Mouse (Mus musculus) MEL-GATA-1-ER (cell line): ENCODE data around the gene Syncrip.
A peak's percentile ranks its signal among the peaks of the same experiment; 100 is the strongest.

Source experiments
- DNase-seq: peaks from one replicate; pipeline ENCODE4 v3.0.0-alpha.2; 2012; ENCODE audit warnings: low read depth; ENCODE audit errors: extremely low read depth

Syncrip gene

DNA sequence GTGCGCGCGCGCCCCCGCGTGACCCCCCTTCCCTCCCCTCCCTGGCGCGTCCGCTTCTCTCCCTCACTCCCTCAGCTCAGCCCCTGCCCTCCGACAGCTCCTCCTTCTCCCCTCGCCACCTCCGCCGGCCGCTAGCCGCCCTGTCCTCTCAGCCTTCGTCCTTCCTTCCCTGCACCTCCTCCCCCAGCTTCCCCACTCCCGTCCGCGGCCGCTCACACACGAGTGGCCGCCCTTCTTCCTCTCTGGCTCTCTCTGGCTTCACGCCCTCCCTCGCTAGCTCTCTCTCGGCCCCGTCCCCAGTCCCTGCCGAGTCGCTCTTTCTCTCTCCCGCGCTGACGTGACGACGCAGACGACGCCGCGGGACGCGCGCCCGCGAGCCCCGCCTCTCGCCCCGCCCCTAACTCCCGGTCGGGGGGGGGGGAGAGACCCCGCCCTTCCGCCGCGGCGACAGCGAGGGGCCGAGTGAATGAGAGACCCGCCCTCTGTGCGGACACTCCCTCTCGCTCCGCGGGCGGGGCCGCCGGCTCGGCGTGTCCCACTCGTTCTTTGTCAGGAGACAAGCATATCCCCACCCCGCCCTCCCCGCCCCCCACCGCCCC is at the start of gene Syncrip:
TSS of gene Syncrip (minus strand) at position 345 of the 599 bp plus-strand sequence.
- DNase-seq, result peak; percentile 70

DNA sequence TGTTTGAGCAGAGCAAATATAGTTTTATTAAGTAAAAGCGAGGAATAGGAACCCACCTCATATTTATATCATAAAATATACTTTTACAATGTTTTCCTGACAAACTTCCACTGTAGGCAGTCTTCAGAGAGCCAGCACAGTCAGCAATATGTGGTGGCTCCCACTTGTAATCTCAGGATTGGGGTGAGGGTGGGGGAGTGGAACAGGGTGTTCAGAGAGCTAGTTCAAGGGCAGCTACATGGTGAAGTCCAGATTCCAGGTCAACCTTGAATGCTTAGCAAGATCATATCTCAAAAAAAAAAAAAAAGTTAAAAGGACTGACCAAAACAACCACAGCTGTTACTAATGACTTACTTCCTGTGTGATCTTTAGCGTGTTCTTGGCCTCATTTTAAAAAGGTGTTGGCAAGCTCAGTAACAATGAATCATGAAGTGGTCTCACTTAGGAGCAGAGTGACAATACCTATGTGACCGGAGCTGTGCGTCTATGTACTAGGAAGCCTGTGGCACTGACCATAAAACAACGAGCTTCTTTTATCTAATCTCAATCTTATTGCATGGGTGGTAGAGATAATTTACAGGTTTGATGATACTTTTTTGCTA is 47.7 kb upstream of the Syncrip start:
- no peak for DNase-seq

DNA sequence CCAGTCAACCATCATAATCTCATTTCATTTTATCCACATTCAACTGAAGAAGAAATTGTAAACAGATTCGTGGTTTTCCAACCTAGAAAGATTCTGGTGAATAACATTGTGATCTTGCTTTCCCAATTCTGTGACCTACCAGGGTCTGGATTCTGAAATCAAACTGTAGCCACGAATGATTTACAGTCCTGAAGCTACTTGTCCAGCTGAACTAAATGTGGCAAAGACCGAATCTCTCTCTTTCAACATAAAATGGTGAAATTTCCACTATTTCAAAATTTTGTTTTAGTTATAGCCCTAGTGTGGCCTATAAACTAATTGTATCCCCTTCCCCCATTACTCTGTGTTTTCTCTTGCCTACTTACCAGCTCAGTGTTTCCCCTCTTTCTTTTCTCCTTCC is 47.2 kb upstream of the Syncrip start:
- DNase-seq, result no peak

DNA sequence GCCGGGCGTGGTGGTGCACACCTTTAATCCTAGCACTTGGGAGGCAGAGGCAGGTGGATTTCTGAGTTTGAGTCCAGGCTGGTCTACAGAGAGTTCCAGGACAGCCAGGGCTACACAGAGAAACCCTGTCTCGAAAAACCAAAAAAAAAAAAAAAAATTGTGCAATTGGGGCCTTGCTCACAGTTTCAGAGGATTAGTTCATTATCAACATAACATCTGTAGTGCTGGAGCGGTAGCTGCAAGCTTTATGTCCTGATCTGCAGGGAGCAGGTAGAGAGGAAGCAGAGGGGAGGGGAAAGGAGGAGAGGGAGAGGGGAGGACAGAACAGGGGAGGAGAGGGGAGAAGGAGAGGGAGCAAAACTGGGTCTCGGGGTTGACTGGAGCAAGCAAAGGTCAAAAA is 46.4 kb upstream of the Syncrip start:
- DNase-seq, result no peak

DNA sequence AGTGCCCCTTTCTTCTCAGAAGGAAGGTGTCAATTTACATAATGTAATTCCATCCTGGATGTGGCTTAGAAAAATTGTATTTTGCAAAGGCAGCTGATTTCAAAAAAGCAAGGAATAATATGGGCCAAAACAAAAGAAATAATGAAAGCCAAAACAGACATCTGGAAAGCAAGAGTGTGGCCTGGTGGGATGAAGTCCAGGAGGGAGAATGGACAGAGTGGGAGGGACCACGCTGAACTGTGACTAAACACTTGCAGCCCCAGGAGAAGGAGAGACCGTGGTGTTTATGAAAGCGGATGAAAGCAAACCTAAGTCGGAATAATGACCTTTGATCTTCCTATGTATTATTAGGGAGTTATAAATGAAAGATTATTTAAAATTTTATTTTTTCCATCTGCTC is 45.6 kb upstream of the Syncrip start:
- no peak for DNase-seq

DNA sequence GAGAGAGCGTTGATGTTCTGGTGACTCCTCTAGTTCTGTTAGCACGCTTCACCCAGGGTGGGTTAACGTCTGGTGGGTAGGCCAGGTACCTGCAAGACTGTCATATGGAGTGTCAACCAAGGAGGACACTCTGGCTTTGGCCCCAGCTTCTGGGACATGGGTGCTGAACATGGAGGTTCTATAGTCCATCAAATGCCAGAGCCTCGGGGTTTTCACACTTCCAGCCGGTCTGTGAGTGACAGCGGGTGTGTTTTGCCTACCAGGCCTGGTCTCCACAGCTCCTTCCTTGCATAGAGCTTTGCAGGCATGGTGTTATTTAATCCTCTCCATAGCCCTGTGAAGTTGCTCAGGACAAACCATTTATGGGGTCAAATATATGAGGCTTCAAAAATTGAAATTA is 43.0 kb upstream of the Syncrip start:
- no peak for DNase-seq

DNA sequence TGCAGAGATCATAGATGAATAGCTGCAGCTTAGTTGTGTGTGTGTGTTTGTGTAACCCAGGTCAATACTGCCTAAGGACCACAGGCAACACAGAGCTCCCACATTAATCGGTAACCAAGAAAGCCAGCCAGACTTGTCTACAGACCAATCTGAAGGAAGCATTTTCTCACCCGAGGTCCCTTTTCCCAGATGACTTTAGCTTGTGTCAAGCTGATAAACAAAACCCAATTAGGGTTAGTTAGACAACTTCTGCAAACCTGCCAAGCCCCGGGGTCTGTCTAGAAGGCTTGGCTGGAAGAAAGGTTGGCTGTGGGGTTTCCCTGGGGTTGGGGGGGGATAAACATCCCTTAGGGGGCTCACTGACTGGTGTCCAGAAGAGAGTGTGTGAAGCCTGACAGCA is 42.4 kb upstream of the Syncrip start:
- DNase-seq, result no peak

DNA sequence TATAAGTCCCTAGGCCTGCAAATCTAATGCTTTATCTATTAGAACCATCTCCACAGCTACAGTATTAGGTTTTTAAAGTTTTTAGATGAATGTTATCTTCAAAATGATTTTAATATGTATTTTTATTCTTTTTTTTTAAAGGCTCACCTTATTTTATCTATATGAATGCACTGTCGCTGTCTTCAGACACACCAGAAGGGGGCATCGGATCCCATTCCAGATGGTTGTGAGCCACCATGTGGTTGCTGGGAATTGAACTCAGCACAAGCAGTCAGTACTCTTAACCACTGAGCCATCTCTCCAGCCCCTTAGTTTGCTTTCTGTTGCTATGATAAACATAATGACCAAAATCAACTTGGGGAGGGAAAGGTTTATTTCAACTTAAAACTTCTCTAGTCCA is 42.0 kb upstream of the Syncrip start:
- DNase-seq, result no peak

DNA sequence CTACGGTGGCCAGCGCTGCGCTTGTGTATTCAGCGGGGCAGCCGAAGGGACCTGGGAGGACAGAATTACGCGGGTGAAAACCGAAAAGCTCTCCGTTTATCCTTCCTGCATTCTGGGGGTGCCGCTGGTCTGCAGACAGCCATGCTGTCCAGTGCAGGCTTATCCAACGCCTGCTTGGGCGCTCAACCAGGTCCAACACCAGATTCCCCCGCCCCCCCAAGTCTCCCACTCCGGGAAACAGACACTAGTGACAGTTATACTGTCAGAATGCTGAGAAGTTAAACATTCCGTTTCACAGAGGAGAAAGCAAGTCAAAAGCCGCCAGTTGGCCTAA is 40.9 kb upstream of the Syncrip start:
- DNase-seq, result no peak

DNA sequence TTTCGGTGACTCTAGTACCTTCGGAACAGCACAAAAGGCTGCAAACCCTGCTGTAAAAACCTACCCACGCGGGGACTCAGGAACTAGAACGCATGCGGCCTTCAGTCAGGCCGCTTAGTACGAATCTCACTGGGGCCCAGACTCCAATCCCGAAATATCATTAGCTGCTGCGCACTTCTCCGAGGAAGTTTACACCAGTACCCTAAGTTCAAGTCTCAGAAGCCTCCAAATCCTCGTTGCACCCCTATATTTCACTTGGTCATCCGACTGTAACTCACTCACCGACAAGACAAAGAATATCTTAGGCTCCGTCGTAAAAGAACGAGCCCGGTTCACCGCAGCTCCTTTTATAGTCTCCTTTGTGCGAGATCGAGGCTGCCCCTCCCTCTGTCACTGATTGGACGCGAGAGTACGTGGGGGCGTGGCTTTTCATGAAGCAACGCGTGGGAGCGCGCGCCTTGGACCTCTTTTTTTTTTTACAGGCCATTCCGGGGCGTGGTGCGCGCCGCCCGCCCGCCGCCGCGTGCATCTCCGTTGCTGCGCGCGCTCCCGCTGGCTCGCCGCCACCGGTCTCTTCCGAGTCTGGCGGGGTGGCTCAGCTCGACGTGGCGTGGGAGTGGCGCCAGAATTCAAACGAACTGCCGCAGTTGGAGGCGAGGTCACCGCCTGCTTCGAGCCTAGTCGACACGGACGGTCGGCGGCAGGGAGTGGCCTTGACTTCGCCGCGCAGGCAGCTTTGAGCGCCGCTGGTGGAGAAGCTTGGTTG is 40.4 kb upstream of the Syncrip start:
- peak; percentile 91 for DNase-seq

DNA sequence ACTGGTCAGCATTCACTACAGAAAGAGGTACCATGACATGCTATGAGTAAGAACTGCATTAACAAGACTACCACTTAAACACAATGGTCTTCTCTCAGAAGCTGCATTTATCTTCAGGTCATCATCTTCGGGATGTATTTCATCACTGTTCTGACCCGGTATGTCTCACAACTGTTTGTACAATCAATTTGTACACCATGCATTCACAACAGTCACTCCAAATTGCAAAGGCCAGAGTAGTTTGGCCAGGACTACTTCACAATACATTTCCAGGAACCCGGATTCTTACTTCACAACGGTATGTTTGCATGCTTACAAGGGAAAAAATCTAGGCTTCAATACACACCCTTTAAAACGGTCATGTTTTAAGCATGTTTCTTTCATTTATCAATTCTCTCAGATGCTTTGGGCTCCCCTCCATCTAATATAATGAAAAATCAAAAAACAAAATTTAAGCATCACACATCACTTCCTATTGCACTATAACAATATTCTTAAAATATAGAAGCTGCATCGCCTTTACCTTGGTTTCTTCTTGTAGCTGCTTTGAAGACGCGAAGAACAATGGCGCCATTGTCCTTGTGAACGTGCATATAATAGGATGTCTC is 39.7 kb upstream of the Syncrip start:
- no peak for DNase-seq

DNA sequence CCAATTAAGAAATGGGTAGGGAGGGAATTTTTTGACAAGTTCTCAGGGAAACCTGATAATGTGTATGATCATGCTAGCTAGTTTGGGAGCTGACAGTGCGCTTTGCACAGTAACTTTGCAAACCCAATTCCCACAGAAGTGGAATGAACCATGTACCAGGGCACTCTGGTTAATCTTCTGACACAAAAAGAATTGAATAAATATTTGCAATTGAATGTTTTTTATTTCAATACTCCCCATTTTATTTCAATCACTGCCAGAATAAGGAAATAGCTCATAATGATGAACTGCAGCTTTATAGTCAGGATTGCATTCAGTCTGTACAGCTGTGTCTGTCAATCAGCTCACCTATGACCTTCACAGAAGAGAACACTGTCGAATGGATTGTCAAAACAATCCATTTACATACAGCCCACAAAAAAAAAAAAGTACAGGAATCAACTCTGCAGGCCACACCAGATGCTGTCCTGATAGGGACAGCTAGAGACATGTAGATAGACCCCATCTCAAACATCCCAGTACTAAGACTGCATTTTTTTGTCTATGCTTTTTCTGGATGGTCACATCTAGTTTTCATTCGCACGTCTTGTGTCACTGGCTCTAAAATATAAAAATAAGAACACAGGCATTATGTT is 38.6 kb upstream of the Syncrip start:
- DNase-seq, result no peak

DNA sequence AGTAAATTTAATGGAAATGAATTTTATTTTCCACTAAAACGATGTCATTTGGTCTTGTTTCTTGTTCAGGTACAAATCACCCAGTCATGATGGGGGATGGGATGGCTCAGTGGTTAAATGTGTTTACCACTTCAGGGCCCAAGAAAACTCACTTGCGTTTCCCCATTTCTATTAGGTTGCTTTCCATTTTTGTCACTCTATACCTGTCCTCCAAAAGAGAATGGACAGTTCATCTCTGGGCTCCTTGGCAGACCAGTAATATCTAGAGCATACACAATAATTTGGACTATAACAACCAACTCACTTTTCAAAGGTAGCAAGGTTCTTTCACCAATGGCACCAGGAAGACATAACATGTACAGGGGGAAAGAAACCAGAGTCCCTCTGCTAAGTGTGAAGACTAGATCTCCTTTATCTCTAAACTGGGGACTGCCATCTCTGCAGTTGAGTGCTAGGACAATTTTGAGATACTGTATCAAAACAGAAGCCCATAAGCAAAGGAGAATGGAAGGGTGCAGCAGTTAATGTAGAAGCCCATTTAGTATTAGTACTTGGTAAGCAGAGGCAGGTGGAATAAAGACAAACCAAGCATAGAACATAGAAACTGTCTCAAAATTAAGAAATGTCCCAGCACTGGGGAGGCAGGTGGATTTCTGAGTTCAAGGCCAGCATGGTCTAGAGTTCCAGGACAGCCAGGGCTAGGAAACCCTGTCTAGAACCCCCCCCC is 37.9 kb upstream of the Syncrip start:
- no peak for DNase-seq

DNA sequence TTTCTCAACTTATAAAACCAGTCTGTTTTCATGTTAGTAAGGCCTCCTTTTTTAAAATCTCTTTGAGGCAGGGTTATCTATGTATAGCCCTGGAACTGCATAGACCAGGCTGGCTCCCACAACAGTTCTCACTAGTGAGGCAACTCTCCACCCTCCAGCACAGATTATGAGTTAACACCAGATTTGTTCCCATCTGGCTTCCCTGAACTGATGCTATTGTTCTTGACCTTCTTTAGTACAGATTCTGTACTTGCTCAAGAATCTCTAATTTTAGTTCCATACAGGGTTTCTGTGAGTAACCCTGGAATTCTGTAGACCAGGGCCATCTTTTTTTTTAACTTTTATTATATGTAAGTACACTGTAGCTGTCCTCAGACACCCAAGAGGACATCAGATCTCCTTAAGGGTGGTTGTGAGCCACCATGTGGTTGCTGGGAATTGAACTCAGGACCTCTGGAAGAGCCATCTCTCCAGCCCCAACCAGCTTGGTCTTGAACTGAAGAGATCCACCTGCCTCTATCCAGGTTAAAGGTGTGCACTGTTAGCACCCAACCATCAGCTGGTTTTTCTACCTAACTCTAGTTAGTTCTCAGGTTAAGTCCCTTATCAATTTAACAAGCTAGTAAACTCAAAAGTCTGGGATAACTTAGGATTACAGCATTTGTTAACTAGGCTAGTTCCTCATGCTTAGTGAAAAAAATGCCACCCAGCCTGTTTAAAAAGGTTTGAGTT is 37.2 kb upstream of the Syncrip start:
- DNase-seq, result no peak

DNA sequence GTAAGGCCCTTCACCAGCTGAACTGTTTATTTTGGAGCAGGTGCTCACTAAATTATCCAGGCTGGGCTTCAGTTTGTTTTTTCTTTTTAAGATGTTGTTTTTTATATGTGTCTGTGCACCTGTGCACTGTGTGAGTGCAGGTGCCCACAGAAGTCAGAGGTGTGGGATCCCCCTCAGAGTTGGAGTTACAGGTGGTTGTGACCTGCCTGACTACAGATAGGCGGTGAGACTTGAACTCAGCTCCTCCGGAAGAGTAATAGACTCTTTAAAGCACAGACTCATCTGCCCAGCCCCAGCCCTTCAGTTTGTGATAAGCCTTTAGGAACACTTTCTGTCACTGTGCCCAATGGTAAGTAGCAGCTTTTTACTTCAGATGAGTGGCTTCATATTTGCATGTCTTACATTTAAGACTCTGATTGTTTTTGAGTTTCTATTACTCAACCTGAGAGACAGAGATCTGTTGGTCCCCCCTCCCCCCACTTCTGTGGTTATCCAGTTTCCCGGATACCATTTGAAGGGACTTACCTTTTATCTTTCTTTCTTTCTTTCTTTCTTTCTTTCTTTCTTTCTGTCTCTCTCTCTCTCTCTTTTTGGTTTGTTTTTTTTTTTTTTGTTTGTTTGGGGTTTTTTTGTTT is 34.1 kb upstream of the Syncrip start:
- DNase-seq, result no peak

DNA sequence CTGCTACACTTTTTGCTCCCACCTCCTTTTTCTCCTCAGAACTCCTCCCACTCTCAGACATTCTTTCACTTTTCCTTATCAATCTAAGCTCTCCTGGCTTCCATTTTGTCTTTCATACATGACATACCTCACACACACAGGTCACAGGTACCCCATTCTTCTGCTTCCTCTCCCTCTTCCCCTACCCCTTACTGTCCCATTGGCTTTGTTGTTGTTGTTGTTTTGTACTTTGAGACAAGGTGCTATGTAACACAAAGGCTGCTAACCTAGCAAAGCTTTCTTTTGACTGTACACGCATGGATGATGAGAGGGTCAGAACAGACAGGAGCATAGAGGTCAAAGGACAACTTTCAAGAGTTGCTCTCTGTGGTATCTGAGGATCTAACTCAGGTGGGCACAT is 33.2 kb upstream of the Syncrip start:
- no peak for DNase-seq

DNA sequence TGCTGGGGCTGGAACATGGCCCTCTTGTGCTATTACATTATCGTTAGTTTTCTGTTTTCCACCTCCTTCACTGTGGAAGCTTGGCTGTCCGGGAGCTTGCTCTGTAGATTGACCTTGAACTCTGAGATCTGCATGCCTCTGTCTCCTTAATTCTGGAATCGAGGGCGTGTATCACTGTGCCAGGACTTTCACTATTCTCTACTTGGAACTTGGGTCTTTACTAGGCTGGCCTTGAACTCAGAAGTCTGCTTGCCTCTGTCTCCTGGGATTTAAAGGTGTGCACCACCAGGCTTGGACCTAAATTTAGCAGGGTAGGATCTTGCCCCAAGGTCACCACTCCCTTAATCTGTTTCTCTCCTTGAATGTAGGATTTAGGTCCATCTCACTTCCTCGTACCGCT is 19.5 kb upstream of the Syncrip start:
- no peak for DNase-seq

DNA sequence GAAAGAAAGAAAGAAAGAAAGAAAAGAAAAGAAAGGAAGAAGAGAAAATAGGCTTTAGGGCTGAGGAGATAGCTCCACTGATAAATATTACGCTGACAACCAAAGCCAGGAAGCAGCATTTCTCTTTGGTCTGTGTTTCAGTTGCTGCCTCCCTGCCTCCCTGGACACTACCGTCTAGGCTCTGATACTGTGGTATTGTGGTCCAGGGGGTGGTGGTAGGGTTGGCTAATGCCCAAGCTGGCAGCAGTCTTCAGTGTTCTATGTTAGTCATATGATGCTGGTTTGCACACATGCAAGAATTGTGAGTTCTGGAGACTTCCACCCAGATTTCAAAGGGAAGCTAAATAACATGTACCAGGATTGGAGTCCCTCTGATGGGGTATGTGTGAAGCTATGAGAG is 17.7 kb upstream of the Syncrip start:
- DNase-seq, result no peak

DNA sequence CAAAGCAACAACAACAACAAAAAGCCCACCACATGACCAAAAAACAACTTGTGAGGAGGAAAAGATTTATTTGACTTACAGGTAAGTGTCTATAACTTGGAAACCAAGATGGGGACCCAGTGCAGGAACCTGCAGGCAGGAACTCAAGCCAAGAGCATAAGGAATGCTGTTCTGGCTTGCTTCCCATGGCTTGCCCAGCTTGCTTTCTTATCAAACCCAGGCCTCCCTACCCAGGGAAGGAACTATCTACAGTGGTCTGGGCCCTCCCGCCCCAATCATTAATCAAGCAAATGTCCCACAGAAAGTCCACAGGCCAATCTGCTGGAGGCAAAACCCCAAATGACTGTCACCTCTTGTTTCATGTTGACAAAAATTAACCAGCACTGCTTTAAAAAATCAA is 10.1 kb upstream of the Syncrip start:
- DNase-seq, result no peak

DNA sequence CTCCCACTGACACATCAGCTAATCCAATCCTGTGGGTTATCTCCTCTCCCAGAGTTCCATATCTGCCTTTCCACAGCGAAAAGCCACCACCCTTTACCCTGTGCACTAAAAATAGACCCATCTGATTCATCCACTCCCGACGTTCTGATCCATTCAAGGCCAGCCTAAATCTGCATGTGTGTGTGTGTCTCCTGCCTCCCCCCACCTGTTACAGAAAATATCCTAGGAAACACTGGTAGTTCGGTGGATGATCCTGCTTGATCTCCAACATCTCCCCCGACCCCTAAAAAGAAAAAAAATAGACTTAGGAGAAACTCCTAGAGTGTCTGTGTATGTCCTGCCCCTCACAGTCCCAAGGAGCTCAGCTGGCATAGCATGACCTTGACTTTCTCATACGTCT is 2.2 kb upstream of the Syncrip start:
- DNase-seq, result no peak
